Mouse (Mus musculus) thymus, adult 18-20 months (tissue): ENCODE measurements around the gene Hunk.
A peak's percentile ranks its signal among the peaks of the same experiment; 100 is the strongest.

ENCODE experiments used
- DNase-seq, 2 experiments: peaks; one replicate each; pipeline ENCODE4 v3.0.0; 2022; ENCODE audit warnings: mixed read lengths in 2 of 2

The Hunk gene

GRCm38 (mm10) chr16:90440654-90441053, 54.8 kb downstream of the Hunk start:
- no peak for DNase-seq

- DNase-seq, result no peak
These were observed 57.2 kb downstream of the Hunk start for GRCm38 (mm10) chr16:90442991-90443390.

- no peak for DNase-seq
These were observed 67.4 kb downstream of the Hunk start for GRCm38 (mm10) chr16:90453197-90453596.

GRCm38 (mm10) chr16:90456495-90457125, 70.8 kb downstream of the Hunk start:
- DNase-seq, result no peak

- no peak for DNase-seq
These were observed 73.2 kb downstream of the Hunk start for GRCm38 (mm10) chr16:90458899-90459610.

GRCm38 (mm10) chr16:90461304-90461905, 75.6 kb downstream of the Hunk start:
- DNase-seq, result no peak

GRCm38 (mm10) chr16:90462728-90463275, 77.0 kb downstream of the Hunk start:
- no peak for DNase-seq

- DNase-seq, result no peak
These were observed 79.3 kb downstream of the Hunk start for GRCm38 (mm10) chr16:90465154-90465553.

- no peak for DNase-seq
These were observed 82.5 kb downstream of the Hunk start for GRCm38 (mm10) chr16:90468286-90468685.

- peak; percentile 7 to 9 for DNase-seq
These were observed 90.0 kb downstream of the Hunk start for GRCm38 (mm10) chr16:90475701-90476229.

- no peak for DNase-seq
These were observed 95.8 kb downstream of the Hunk start for GRCm38 (mm10) chr16:90481612-90482011.

GRCm38 (mm10) chr16:90483341-90483740, 97.5 kb downstream of the Hunk start:
- DNase-seq, result no peak

- no peak for DNase-seq
These were observed 99.3 kb downstream of the Hunk start for GRCm38 (mm10) chr16:90485125-90485524.

- no peak for DNase-seq
These were observed 99.8 kb downstream of the Hunk start for GRCm38 (mm10) chr16:90485599-90485998.

GRCm38 (mm10) chr16:90490066-90490465, 104.3 kb downstream of the Hunk start:
- DNase-seq, result no peak

GRCm38 (mm10) chr16:90491898-90492499, 106.2 kb downstream of the Hunk start:
- no peak for DNase-seq

- no peak for DNase-seq
These were observed 111.1 kb downstream of the Hunk start for GRCm38 (mm10) chr16:90496930-90497329.

GRCm38 (mm10) chr16:90497749-90498464, 112.1 kb downstream of the Hunk start:
- DNase-seq, result no peak

- DNase-seq, result no peak
These were observed 115.0 kb downstream of the Hunk start for GRCm38 (mm10) chr16:90500809-90501208.

GRCm38 (mm10) chr16:90505252-90505651, 119.4 kb downstream of the Hunk start:
- DNase-seq, result no peak

- DNase-seq, result no peak
These were observed 119.9 kb downstream of the Hunk start for GRCm38 (mm10) chr16:90505680-90506079.

- DNase-seq, result no peak
These were observed 125.9 kb downstream of the Hunk start for GRCm38 (mm10) chr16:90511551-90512296.
